Mouse (Mus musculus) megakaryocyte, embryonic 14.5 days (primary cell): ENCODE results near the gene Mfsd10.

Source experiments
- FLI1 ChIP-seq: IDR thresholded peaks from 2 replicates; pipeline ENCODE4 v1.6.1; 2012; ENCODE audit warnings: low read length, inconsistent platforms, mixed read lengths
- GATA1 ChIP-seq: IDR thresholded peaks from 3 replicates; pipeline ENCODE4 v1.6.1; 2012; ENCODE audit warnings: mixed read lengths, low read length, inconsistent platforms, borderline replicate concordance

GRCm38 (mm10) chr5:34632996-34633395 lies 4.0 kb downstream of the Mfsd10 start:
- TF ChIP-seq GATA1: no peak
- TF ChIP-seq FLI1: no peak
